27 mouse cellular contexts compared by ENCODE assay signal in the genomic region with DNA sequence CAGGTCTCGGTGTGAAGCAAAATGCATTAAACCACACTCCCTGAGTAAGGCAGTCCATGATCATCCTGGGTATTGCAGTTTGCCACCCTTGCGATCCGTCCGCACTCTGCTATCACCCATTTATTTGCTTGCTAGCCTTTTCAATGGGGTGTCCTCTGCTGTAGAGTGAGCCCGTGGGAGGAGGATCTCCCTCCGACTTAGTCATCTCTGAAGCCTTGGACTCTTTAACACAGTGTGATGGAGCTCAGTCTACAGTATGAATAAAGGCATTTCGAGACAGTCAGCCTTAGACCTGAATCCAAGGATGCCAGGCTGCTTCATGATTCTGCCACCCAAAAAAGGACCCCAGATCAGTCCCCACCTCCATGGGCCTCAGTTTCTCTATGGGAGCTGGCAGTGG. TPM values are rescaled to one million over a fixed set of nuclear protein-coding genes. Genes with fewer than 3 reads are reported as not detected.
"Had no signal": no experiment of that assay in that cellular context is flagged by ENCODE, and none has a peak within 500 bp of the region (broad histone marks: within the 10 kb centered on the region; RNA-seq: fewer than 3 reads in every experiment).

No protein-coding gene starts in this region.

- DNase-seq: heart, postnatal 10 days; heart, postnatal 14 days; heart, postnatal 36 days; heart, postnatal 4 days; kidney, adult 11 months; kidney, adult 18-20 months; kidney, adult 2 months; kidney, adult 8-10 months; kidney, adult 9 months; kidney, postnatal 10 days; kidney, postnatal 14 days; kidney, postnatal 25 days; kidney, postnatal 36 days; kidney, postnatal 4 days; layer of hippocampus, adult 9-11 months; layer of hippocampus, postnatal 36 days had no signal

- ATAC-seq: hindbrain, embryonic 16.5 days; hindbrain, postnatal 0 days; inflammation-experienced regulatory T-cells, adult 6 months; intestine, embryonic 15.5 days; intestine, embryonic 16.5 days; intestine, postnatal 0 days had no signal

RNA-seq across cellular contexts. Expression of a gene that starts 25.0 kb away (rescaled TPM):
- polyA plus RNA-seq: heart, embryonic 11.5 days; heart, embryonic 12.5 days; heart, embryonic 13.5 days; heart, embryonic 16.5 days; heart, postnatal 0 days had no signal
